Mouse (Mus musculus) testis, adult 2 months (tissue): ENCODE results near the gene Pld6.

Source experiments
- CTCF ChIP-seq: fragments of 200-500 bp; IDR thresholded peaks from 2 replicates; pipeline ENCODE4 v1.5.1; 2012; ENCODE audit warnings: low read depth, mild to moderate bottlenecking, inconsistent platforms, low read length, moderate library complexity; ENCODE audit not compliant: control insufficient read depth, insufficient read depth, insufficient replicate concordance
- POLR2A ChIP-seq: fragments of 200-500 bp; IDR thresholded peaks from 2 replicates; pipeline ENCODE4 v1.6.1; 2012; ENCODE audit warnings: low read depth, mild to moderate bottlenecking, inconsistent platforms, low read length, moderate library complexity; ENCODE audit not compliant: control insufficient read depth

GRCm38 (mm10) chr11:59778874-59779223 is 8.6 kb downstream of the Pld6 start:
- TF ChIP-seq CTCF, result no peak
- no peak for TF ChIP-seq POLR2A
